Mouse (Mus musculus) heart, embryonic 12.5 days (tissue): ENCODE measurements at regions not wholly inside any gene's neighbourhood (a gene's known extent, or its start where the extent isn't known, plus 50 kb on each side); places are given as distances from the start of the nearest gene placed in this dataset.
"Not testable (repeated sequence)": the region's sequence is repeated elsewhere in the genome, so short reads cannot be mapped to it uniquely, and the experiment has no call there.

Experiments
- ATAC-seq: fragments of 200-750 bp; cut with Nextera tagmentation; 2 replicates; pipeline ENCODE4 v1.8.0; 2017; ENCODE audit warnings: moderate TSS enrichment, moderate library complexity; ENCODE audit not compliant: insufficient number of reproducible peaks, low FRiP score
- H3K27ac ChIP-seq: fragments of 300-500 bp; sonication (generic); 2 replicates; pipeline ENCODE4 v1.5.1; 2016; ENCODE audit warnings: mild to moderate bottlenecking, moderate library complexity; ENCODE audit not compliant: poor library complexity, severe bottlenecking
- H3K27me3 ChIP-seq: fragments of 300-500 bp; sonication (generic); replicated peaks from 2 replicates; pipeline ENCODE4 v1.6.1; 2016; ENCODE audit warnings: mild to moderate bottlenecking, moderate library complexity
- H3K36me3 ChIP-seq: fragments of 300-500 bp; sonication (generic); 2 replicates; pipeline ENCODE4 v1.6.1; 2016; ENCODE audit warnings: mild to moderate bottlenecking, moderate library complexity
- H3K4me1 ChIP-seq: fragments of 300-500 bp; sonication (generic); replicated peaks from 2 replicates; pipeline ENCODE4 v1.6.1; 2016; ENCODE audit warnings: mild to moderate bottlenecking
- H3K4me2 ChIP-seq: fragments of 300-500 bp; sonication (generic); 2 replicates; pipeline ENCODE4 v1.6.1; 2016; ENCODE audit warnings: mild to moderate bottlenecking, moderate library complexity
- H3K4me3 ChIP-seq: fragments of 300-500 bp; sonication (generic); 2 replicates; pipeline ENCODE4 v1.5.1; 2016; ENCODE audit warnings: mild to moderate bottlenecking
- H3K9ac ChIP-seq: fragments of 300-500 bp; sonication (generic); 2 replicates; pipeline ENCODE4 v1.6.1; 2016; ENCODE audit warnings: mild to moderate bottlenecking, moderate library complexity
- H3K9me3 ChIP-seq: fragments of 300-500 bp; sonication (generic); replicated peaks from 2 replicates; pipeline ENCODE4 v1.6.1; 2016; ENCODE audit warnings: mild to moderate bottlenecking, moderate library complexity
- WGBS: fragments of 180-500 bp; shearing (Covaris S2); methylation state at CpG from one replicate; pipeline ENCODE4 v1.1.7; 2016; 5-methylcytosine and 5-hydroxymethylcytosine counted together

- H3K4me1 ChIP-seq, H3K4me2 ChIP-seq, H3K27me3 ChIP-seq, H3K36me3 ChIP-seq, H3K4me3 ChIP-seq, H3K27ac ChIP-seq, H3K9ac ChIP-seq, ATAC-seq, H3K9me3 ChIP-seq: not testable (repeated sequence)
- WGBS: 88% methylated on average over 1 of the region's 1 CpGs
These were observed 56.9 kb downstream of the Zfp36l1 start for GRCm38 (mm10) chr12:80055894-80056293.

GRCm38 (mm10) chr12:80055394-80055793 lies 57.4 kb downstream of the Zfp36l1 start:
- no peak overlapping the region for H3K4me2 ChIP-seq
- ATAC-seq: no peak
- no peaks in the 10 kb centered on the region for H3K36me3 ChIP-seq
- WGBS: 75% methylated on average over 2 of the region's 2 CpGs
- no peaks in the 10 kb centered on the region for H3K9me3 ChIP-seq
- no peak overlapping the region for H3K9ac ChIP-seq
- H3K27me3 ChIP-seq: no peaks in the 10 kb centered on the region
- H3K4me1 ChIP-seq: peaks cover 4% of the 10 kb centered on the region
- H3K4me3 ChIP-seq: no peak overlapping the region
- no peak overlapping the region for H3K27ac ChIP-seq

DNA sequence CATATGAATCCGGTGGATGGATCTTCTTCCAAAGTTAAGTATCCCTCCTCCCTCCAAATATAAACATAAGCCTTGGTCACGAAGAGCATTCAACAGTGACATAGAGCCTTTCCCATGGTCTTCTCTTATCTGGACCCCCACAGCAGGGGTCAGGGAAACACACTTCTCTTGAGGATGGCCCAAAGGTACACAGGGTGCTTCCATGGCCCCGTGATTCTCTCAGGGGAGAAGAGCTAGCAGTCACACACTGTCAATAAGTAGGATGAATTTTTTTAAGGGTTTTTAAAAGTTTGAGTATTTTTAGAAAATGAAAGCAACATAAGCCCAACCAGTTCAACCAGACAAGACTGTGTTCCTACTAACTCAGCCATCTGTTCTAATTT lies 58.2 kb downstream of the Zfp36l1 start:
- Histone ChIP-seq H3K36me3 (no peaks in the 10 kb centered on the region), H3K4me2 (no peak overlapping the region), H3K27ac (no peak overlapping the region), H3K4me1 (no peaks in the 10 kb centered on the region; the same call in none of the 2 replicates), H3K9ac (no peak overlapping the region), H3K4me3 (no peak overlapping the region), H3K9me3 (no peaks in the 10 kb centered on the region), H3K27me3 (no peaks in the 10 kb centered on the region)
- WGBS: 80% methylated on average over 3 of the region's 3 CpGs
- no peak for ATAC-seq

DNA sequence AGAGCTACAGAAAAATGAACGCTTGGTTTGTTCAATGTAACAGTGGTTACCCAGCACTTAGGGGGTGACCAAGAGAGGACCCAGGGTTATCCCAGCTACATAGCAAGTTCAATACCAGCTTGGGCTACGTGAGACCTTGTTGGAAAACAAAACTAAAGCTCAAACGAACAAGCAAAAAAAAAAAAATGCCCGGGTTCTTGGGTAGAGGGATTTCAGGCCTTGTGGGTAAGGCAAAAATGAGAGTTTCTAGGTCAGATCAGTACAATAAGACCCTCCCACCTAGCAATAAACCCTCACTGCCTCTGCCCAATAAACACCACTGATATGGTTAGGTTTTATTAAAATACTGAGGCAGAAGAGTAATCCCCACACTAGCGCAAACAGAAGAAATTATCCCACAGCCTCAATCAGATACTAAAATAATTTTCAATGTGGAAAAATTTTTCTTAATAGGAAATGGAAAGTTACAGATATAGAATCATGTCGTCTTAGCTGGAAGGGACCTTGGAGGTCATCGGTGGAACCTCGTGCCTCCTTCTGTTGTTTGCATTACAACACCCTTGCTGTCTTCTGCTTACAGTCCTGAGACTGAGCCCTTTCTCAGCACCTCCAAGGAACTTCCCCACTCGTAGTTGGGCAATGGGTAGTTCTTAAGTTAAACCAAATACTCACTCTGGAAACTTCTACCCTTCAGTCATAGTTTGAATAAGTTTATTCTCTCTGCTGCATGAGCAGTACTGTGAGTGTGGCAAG lies 58.7 kb downstream of the Zfp36l1 start:
- Histone ChIP-seq H3K36me3 (no peaks in the 10 kb centered on the region), H3K9ac (no peak overlapping the region), H3K9me3 (no peaks in the 10 kb centered on the region), H3K27ac (no peak overlapping the region), H3K27me3 (no peaks in the 10 kb centered on the region), H3K4me2 (no peak overlapping the region), H3K4me1 (no peaks in the 10 kb centered on the region), H3K4me3 (no peak overlapping the region)
- no peak for ATAC-seq
- WGBS: 75% methylated on average over 9 of the region's 9 CpGs

- H3K9me3 ChIP-seq: no peaks in the 10 kb centered on the region
- no peak for ATAC-seq
These were observed 64.4 kb downstream of the Zfp36l1 start for GRCm38 (mm10) chr12:80048215-80048979.

DNA sequence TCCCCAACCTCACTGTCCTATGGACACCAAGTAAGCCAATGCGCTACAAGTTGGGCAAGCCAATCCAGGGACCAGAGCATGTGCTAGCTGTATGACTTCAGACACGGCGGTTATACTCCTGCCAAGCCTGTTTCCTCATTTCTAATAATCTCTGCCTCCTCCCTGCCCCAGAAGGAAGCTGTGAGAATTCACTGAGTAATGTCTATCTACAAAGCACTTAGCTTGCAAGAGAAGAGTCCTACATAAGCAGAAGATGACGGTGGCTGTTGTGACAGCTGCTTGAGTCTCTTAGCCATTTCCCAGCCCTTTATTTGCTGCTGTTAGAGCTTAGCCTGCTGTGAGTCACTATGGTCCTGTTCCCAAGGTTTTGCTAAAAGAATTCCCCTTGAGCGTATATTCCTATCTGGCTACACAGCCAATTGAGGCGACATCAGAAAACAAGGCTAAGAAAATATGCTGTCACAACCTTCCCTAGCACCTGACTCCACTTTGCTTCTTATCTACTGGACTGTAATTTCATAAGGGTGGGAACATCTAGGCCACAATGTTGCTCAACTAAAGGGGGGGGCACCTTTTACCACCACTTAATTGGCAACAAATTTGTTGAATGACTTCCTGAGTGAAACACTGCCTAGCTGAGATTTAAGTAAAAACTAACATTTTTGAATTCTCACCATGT lies 66.0 kb downstream of the Zfp36l1 start:
- Histone ChIP-seq H3K9ac (no peak overlapping the region), H3K4me1 (peaks cover 20% of the 10 kb centered on the region), H3K9me3 (no peaks in the 10 kb centered on the region), H3K36me3 (no peaks in the 10 kb centered on the region), H3K4me2 (no peak overlapping the region), H3K27me3 (no peaks in the 10 kb centered on the region), H3K27ac (no peak overlapping the region), H3K4me3 (no peak overlapping the region)
- 54% methylated on average over 6 of the region's 6 CpGs for WGBS
- ATAC-seq: no peak

More at GRCm38 (mm10) chr12:80048215-80048979, 64.4 kb downstream of the Zfp36l1 start:
- 82% methylated on average over 4 of the region's 4 CpGs for WGBS
- H3K4me3 ChIP-seq: no peak overlapping the region
- H3K4me2 ChIP-seq: no peak overlapping the region
- no peak overlapping the region for H3K27ac ChIP-seq
- peaks cover 13% of the 10 kb centered on the region for H3K4me1 ChIP-seq
- H3K36me3 ChIP-seq: no peaks in the 10 kb centered on the region
- no peaks in the 10 kb centered on the region for H3K27me3 ChIP-seq
- no peak overlapping the region for H3K9ac ChIP-seq

GRCm38 (mm10) chr12:80041510-80042324 lies 71.1 kb downstream of the Zfp36l1 start:
- Histone ChIP-seq H3K9ac (no peak overlapping the region), H3K36me3 (no peaks in the 10 kb centered on the region), H3K4me1 (peaks cover 28% of the 10 kb centered on the region), H3K27ac (no peak overlapping the region), H3K27me3 (no peaks in the 10 kb centered on the region), H3K4me2 (no peak overlapping the region), H3K9me3 (no peaks in the 10 kb centered on the region), H3K4me3 (no peak overlapping the region)
- WGBS: 81% methylated on average over 11 of the region's 11 CpGs
- ATAC-seq: no peak

GRCm38 (mm10) chr12:80041012-80041411 lies 71.8 kb downstream of the Zfp36l1 start:
- no peak for ATAC-seq
- Histone ChIP-seq H3K4me2 (no peak overlapping the region), H3K9me3 (no peaks in the 10 kb centered on the region), H3K4me3 (no peak overlapping the region), H3K36me3 (no peaks in the 10 kb centered on the region), H3K27ac (no peak overlapping the region), H3K27me3 (no peaks in the 10 kb centered on the region), H3K4me1 (peaks cover 30% of the 10 kb centered on the region), H3K9ac (no peak overlapping the region)
- WGBS: 84% methylated on average over 6 of the region's 6 CpGs

GRCm38 (mm10) chr12:80040233-80040632 lies 72.6 kb downstream of the Zfp36l1 start:
- 89% methylated on average over 9 of the region's 9 CpGs for WGBS
- Histone ChIP-seq H3K27me3 (no peaks in the 10 kb centered on the region), H3K4me3 (no peak overlapping the region), H3K9me3 (no peaks in the 10 kb centered on the region), H3K4me2 (no peak overlapping the region), H3K27ac (no peak overlapping the region), H3K36me3 (no peaks in the 10 kb centered on the region), H3K4me1 (peaks cover 38% of the 10 kb centered on the region), H3K9ac (no peak overlapping the region)
- ATAC-seq: no peak

GRCm38 (mm10) chr12:80039150-80039549 lies 73.7 kb downstream of the Zfp36l1 start:
- H3K36me3 ChIP-seq: no peaks in the 10 kb centered on the region
- no peaks in the 10 kb centered on the region for H3K9me3 ChIP-seq
- no peak overlapping the region for H3K4me3 ChIP-seq
- no peak overlapping the region for H3K4me2 ChIP-seq
- no peak overlapping the region for H3K9ac ChIP-seq
- no peaks in the 10 kb centered on the region for H3K27me3 ChIP-seq
- ATAC-seq: no peak
- WGBS: 41% methylated on average over 1 of the region's 1 CpGs
- peaks cover 45% of the 10 kb centered on the region for H3K4me1 ChIP-seq
- no peak overlapping the region for H3K27ac ChIP-seq
